Mouse (Mus musculus) kidney, adult 11 months (tissue): Measurements from ENCODE around the gene Bicral.
"Not testable (repeated sequence)": the region's sequence is repeated elsewhere in the genome, so short reads cannot be mapped to it uniquely, and the experiment has no call there.

Source experiments
- DNase-seq: peaks from one replicate; pipeline ENCODE4 v3.0.0; 2022

Bicral gene

GRCm38 (mm10) chr17:46787974-46788373 lies 70.3 kb downstream of the Bicral start:
- DNase-seq, result not testable (repeated sequence)

GRCm38 (mm10) chr17:46786952-46787351 lies 71.3 kb downstream of the Bicral start:
- no peak for DNase-seq

- no peak for DNase-seq
Measured at GRCm38 (mm10) chr17:46783222-46783565, 75.1 kb downstream of the Bicral start.

GRCm38 (mm10) chr17:46782341-46783221 lies 75.7 kb downstream of the Bicral start, which contains the start of gene Rpl7l1:
TSS of gene Rpl7l1 (minus strand) at chr17:46782672.
- peak; percentile 89 for DNase-seq

GRCm38 (mm10) chr17:46781876-46782275 lies 76.4 kb downstream of the Bicral start:
- no peak for DNase-seq

- DNase-seq, result no peak
Measured at GRCm38 (mm10) chr17:46776087-46776486, 82.2 kb downstream of the Bicral start.

GRCm38 (mm10) chr17:46775070-46775469 lies 83.2 kb downstream of the Bicral start:
- DNase-seq, result no peak

- no peak for DNase-seq
Measured at GRCm38 (mm10) chr17:46774131-46774472, 84.2 kb downstream of the Bicral start.

GRCm38 (mm10) chr17:46773278-46774130 lies 84.8 kb downstream of the Bicral start:
- DNase-seq, result no peak

GRCm38 (mm10) chr17:46772404-46773277 lies 85.6 kb downstream of the Bicral start, which contains the start of gene 2310039H08Rik:
TSS of gene 2310039H08Rik (plus strand) at chr17:46772635.
- peak; percentile 85 for DNase-seq

- no peak for DNase-seq
Measured at GRCm38 (mm10) chr17:46772038-46772403, 86.3 kb downstream of the Bicral start.

- DNase-seq, result no peak
Measured at GRCm38 (mm10) chr17:46771616-46772015, 86.7 kb downstream of the Bicral start.

- no peak for DNase-seq
Measured at GRCm38 (mm10) chr17:46771025-46771424, 87.3 kb downstream of the Bicral start.

- DNase-seq, result no peak
Measured at GRCm38 (mm10) chr17:46770546-46770945, 87.7 kb downstream of the Bicral start.

GRCm38 (mm10) chr17:46767868-46768267 lies 90.4 kb downstream of the Bicral start:
- DNase-seq, result peak; percentile 54

- DNase-seq, result not testable (repeated sequence)
Measured at GRCm38 (mm10) chr17:46764916-46765315, 93.4 kb downstream of the Bicral start.

GRCm38 (mm10) chr17:46763544-46763943 lies 94.7 kb downstream of the Bicral start, which contains the start of gene Ptcra:
TSS of gene Ptcra (minus strand) at chr17:46763712.
- DNase-seq, result no peak

- no peak for DNase-seq
Measured at GRCm38 (mm10) chr17:46758753-46759152, 99.5 kb downstream of the Bicral start.

- DNase-seq, result peak; percentile 98
Measured at GRCm38 (mm10) chr17:46751794-46752556, 106.3 kb downstream of the Bicral start, which contains the start of gene Cnpy3. TSS of gene Cnpy3 (minus strand) at chr17:46752214.

- DNase-seq, result no peak
Measured at GRCm38 (mm10) chr17:46751056-46751793, 107.1 kb downstream of the Bicral start.

- DNase-seq, result no peak
Measured at GRCm38 (mm10) chr17:46750580-46750979, 107.7 kb downstream of the Bicral start.
